Mouse (Mus musculus) liver, embryonic 14.5 days (tissue): ENCODE measurements around the gene Cyp4f37. TPM values are rescaled to one million over a fixed set of nuclear protein-coding genes. Genes with fewer than 3 reads are reported as not detected.
A peak's percentile ranks its signal among the peaks of the same experiment; 100 is the strongest.

ENCODE experiments used
- ATAC-seq: fragments of 200-750 bp; cut with Nextera tagmentation; 2 replicates; pipeline ENCODE4 v1.8.0; 2017; ENCODE audit warnings: moderate number of reproducible peaks, mild to moderate bottlenecking, moderate library complexity; ENCODE audit not compliant: insufficient read depth
- DNase-seq, 3 experiments: peaks; one replicate each; pipeline ENCODE4 v3.0.0-alpha.2; 2012 to 2013; ENCODE audit warnings: low read depth in 3 of 3, low spot score in 3 of 3
- H3K27ac ChIP-seq: fragments of 300-500 bp; sonication (generic); 2 replicates; pipeline ENCODE4 v1.5.1; 2014; ENCODE audit warnings: moderate library complexity, mild to moderate bottlenecking, control low read depth, inconsistent platforms
- H3K27me3 ChIP-seq: fragments of 300-500 bp; sonication (generic); 2 replicates; pipeline ENCODE4 v1.6.1; 2014; ENCODE audit warnings: mild to moderate bottlenecking, low read length, moderate library complexity; ENCODE audit not compliant: control insufficient read depth, insufficient read depth
- H3K36me3 ChIP-seq: fragments of 300-500 bp; sonication (generic); replicated peaks from 2 replicates; pipeline ENCODE4 v1.6.1; 2014; ENCODE audit warnings: low read depth; ENCODE audit not compliant: control insufficient read depth, insufficient read depth
- H3K4me1 ChIP-seq, 2 experiments: fragments of 200-500 bp in 1 of 2; fragments of 300-500 bp in 1 of 2; sonication (generic) in 1 of 2; replicated peaks; 2 replicates each; pipeline ENCODE4 v1.6.1; 2012 to 2014; ENCODE audit warnings: antibody characterized with exemption in 1 of 2, inconsistent platforms in 1 of 2, low read length in 1 of 2; ENCODE audit not compliant: control insufficient read depth in 2 of 2, insufficient read depth in 2 of 2
- H3K4me2 ChIP-seq: fragments of 300-500 bp; sonication (generic); 2 replicates; pipeline ENCODE4 v1.6.1; 2014; ENCODE audit warnings: low read depth, mild to moderate bottlenecking, control low read depth, moderate library complexity
- H3K4me3 ChIP-seq, 2 experiments: fragments of 200-500 bp in 1 of 2; fragments of 300-500 bp in 1 of 2; sonication (generic) in 1 of 2; 2 replicates each; pipeline ENCODE4 v1.5.1; 2012 to 2014; ENCODE audit warnings: low read depth in 2 of 2, low read length in 2 of 2, mild to moderate bottlenecking in 2 of 2, control low read depth in 1 of 2, inconsistent platforms in 1 of 2, moderate library complexity in 1 of 2; ENCODE audit not compliant: insufficient read depth in 1 of 2
- H3K9ac ChIP-seq: fragments of 300-500 bp; sonication (generic); replicated peaks from 2 replicates; pipeline ENCODE4 v1.6.1; 2014; ENCODE audit warnings: mild to moderate bottlenecking, control low read depth, moderate library complexity
- H3K9me3 ChIP-seq: fragments of 300-500 bp; sonication (generic); 2 replicates; pipeline ENCODE4 v1.6.1; 2016; ENCODE audit warnings: low read length, mixed read lengths; ENCODE audit not compliant: control insufficient read depth
- CTCF ChIP-seq: IDR thresholded peaks from 2 replicates; pipeline ENCODE4 v1.5.1; 2016; ENCODE audit warnings: antibody characterized with exemption, low read depth, control low read depth
- EP300 ChIP-seq: IDR thresholded peaks from 2 replicates; pipeline ENCODE4 v1.6.1; 2016; ENCODE audit warnings: antibody characterized with exemption, low read depth
- WGBS: fragments of 180-500 bp; shearing (Covaris S2); extraction: QIAGEN DNeasy Blood & Tissue Kit; methylation state at CpG from one replicate; pipeline ENCODE4 v1.1.7; 2014; ENCODE audit not compliant: insufficient replicate concordance; 5-methylcytosine and 5-hydroxymethylcytosine counted together
- polyA plus RNA-seq, 2 experiments: library from polyadenylated mRNA; depleted of rRNA in 1 of 2; stranded (reverse) in 1 of 2; unstranded in 1 of 2; fragments of >200 nt; fragmentation: Nextera tagmentation in 1 of 2; extraction: Ambion mirVana in 1 of 2; gene quantifications; 2 replicates each; pipeline versions ENCODE4 v1.2.1 to v1.2.3; 2012 to 2014

The Cyp4f37 gene
- polyA plus RNA-seq, 2 experiments: not detected

DNA sequence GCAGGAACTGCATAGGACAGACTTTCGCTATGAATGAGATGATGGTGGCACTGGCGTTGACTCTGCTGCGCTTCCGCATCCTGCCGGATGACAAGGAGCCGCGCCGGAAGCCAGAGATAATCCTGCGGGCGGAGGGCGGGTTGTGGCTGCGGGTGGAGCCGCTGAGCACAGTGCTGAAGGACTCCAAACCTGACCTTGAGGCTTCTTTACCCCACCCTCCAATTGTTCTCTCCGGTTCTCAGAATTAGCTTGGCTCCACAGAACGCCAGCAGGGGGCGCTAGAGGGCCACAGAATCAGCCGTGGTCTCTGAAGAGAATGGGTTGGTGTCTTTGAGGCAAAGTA, 13.8 kb downstream of the Cyp4f37 start:
- Histone ChIP-seq H3K4me3 (peak overlapping the region in 1 of 2 experiments; percentile 8; a peak in 1 of 4 replicates), H3K4me2 (peak overlapping the region; percentile 35), H3K36me3 (no peaks in the 10 kb centered on the region), H3K4me1 (0 out of 4 replicates have a peak, but pooled peaks cover 0 to 3% of the 10 kb centered on the region in 2 experiments), H3K27ac (no peak overlapping the region), H3K27me3 (no peaks in the 10 kb centered on the region), H3K9me3 (no peaks in the 10 kb centered on the region), H3K9ac (no peak overlapping the region)
- ATAC-seq (0 out of 2 replicates have a peak, but pooled peaks have one; percentile 41), DNase-seq (peak; percentile 29 to 42 (median 36))
- WGBS: 1% methylated on average over 17 of the region's 17 CpGs
- TF ChIP-seq EP300 (no peak), CTCF (peak; percentile 94)

DNA sequence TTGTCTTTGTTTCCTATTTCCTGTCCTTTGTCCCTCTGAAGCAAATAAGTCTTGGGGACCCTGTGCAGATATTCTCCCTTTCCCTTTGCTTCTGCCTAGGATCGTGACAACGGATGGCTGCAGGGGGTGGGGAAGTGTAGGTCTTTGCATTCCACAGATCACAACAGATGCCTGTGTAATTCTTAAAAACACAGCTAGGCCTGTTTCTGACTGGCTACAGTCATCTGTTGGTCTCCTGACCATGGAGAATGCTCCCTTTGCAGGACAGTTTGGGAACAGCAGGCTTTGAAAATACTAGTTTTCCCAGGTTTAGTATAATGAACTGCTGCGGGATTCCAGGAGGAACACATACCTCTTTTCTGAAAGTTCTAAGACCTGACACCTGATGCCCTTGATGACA, 15.2 kb downstream of the Cyp4f37 start:
- Histone ChIP-seq H3K4me3 (no peak overlapping the region), H3K27ac (no peak overlapping the region), H3K36me3 (no peaks in the 10 kb centered on the region), H3K4me1 (0 out of 4 replicates have a peak, but pooled peaks cover 0 to 3% of the 10 kb centered on the region in 2 experiments), H3K9ac (no peak overlapping the region), H3K27me3 (no peaks in the 10 kb centered on the region), H3K4me2 (no peak overlapping the region), H3K9me3 (no peaks in the 10 kb centered on the region)
- no peak for DNase-seq
- TF ChIP-seq CTCF: no peak
- no peak for TF ChIP-seq EP300
- no peak for ATAC-seq
- 50% methylated on average over 3 of the region's 3 CpGs for WGBS

DNA sequence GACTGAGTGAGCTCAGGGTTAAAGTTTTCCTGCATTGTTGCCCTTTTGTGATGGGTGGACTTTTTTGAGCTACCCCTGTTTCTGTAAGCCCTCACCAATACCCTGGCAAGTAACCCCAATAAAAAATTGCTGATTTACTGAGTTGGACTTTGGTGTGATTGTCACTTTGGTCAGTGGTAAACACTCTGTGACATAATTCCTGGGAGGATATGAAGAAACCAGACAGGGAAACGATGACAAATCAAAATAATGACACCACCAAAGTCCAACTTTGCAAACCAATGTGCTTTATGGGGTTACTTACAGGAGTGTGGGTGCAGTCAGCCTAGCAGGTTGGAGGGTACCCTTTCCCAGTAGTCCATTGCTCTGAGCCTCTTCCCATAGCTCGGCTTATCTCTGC, 16.0 kb downstream of the Cyp4f37 start:
- no peak for ATAC-seq

DNA sequence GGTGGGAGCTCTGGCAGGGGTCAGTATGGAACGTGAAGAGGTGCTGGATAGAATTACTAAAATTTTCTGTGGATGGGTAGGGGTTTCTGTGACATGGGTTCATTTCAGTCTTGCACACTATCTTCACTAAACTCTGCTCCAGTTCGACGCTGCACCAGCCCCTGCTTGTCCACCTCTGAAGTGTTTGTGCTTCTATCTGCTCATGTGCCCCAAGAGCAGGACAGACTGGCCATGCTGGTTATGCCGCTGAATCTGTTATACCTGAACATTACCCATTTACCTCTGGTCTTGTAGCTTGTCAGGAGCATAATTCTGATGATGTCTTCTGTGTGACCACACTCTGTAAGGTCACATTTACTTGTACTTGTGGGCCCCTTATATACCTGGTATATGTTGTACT, 25.5 kb downstream of the Cyp4f37 start:
- Histone ChIP-seq H3K9me3 (no peaks in the 10 kb centered on the region), H3K9ac (no peak overlapping the region), H3K27me3 (no peaks in the 10 kb centered on the region), H3K4me2 (no peak overlapping the region), H3K4me3 (no peak overlapping the region), H3K36me3 (no peaks in the 10 kb centered on the region), H3K4me1 (no peaks in the 10 kb centered on the region), H3K27ac (no peak overlapping the region)
- DNase-seq (no peak), ATAC-seq (no peak)
- WGBS: 65% methylated on average over 4 of the region's 4 CpGs
- TF ChIP-seq CTCF (no peak), EP300 (no peak)

More for the DNA sequence above, 16.0 kb downstream of the Cyp4f37 start:
- Histone ChIP-seq H3K36me3 (no peaks in the 10 kb centered on the region), H3K4me2 (no peak overlapping the region), H3K27me3 (no peaks in the 10 kb centered on the region), H3K27ac (no peak overlapping the region), H3K9ac (no peak overlapping the region), H3K4me3 (no peak overlapping the region), H3K9me3 (no peaks in the 10 kb centered on the region), H3K4me1 (0 out of 4 replicates have a peak, but pooled peaks cover 0 to 3% of the 10 kb centered on the region in 2 experiments)
- TF ChIP-seq EP300 (no peak), CTCF (no peak)
- WGBS: 52% methylated on average over 2 of the region's 2 CpGs
- no peak for DNase-seq

DNA sequence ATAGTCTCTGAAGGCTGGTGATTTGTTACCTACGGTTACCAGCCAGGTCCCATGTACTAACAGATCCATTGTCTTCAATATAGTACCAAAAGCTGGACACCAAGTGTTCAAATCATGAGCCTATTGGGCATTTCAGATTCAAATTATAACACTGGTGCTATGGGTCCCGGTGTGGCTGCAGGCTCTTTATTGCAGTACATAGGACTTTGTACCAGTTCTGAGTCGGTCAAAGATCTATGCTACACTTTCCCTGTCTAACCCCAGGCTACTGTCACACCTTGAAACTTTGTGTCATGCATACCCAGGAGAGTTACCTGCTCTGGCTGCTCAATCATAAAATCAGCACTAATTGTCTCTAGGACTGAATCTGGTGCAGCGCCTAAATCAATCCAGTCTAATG, 32.8 kb downstream of the Cyp4f37 start:
- WGBS: 61% methylated on average over 4 of the region's 4 CpGs
- Histone ChIP-seq H3K27ac (no peak overlapping the region), H3K4me3 (no peak overlapping the region), H3K4me1 (no peaks in the 10 kb centered on the region), H3K9me3 (no peaks in the 10 kb centered on the region), H3K36me3 (no peaks in the 10 kb centered on the region), H3K4me2 (no peak overlapping the region), H3K9ac (no peak overlapping the region), H3K27me3 (no peaks in the 10 kb centered on the region)
- ATAC-seq: no peak
- TF ChIP-seq CTCF: no peak
- no peak for TF ChIP-seq EP300
- DNase-seq: no peak
